Comparison of ENCODE assay signal across 9 mouse cellular contexts in the genomic region with DNA sequence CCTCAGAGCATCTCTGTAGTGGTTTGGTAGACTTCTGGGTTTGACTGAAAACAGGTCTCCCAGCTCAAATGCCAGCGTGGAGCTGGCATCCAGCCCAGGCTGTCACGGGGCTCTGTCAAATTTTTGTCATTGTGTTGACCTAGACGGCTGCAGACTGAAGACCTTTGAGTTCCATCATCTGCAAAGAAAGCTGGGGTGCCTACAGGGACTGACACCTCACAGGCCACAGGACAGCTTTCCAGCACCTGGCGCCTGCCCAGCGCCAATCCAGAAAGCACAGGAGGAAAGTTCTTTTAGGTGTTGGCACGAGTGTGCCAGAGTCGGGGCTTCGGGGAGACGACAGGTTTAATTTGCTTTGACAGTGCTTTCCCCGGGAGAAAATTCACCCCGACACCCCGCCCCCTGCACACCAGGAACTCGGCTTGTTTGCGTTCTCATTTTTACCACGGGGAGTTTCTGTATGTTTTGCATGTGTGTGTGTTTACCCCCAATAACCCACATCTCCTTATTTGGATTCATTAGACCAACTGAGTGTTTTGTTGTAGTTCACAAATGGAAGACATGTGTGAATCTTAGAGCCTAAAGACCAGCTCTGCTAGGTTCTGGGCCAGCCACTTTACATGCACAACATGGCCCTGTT.
DNase-seq lines count a peak whose midpoint lies in the region; ATAC-seq lines count a peak whose summit lies in the region.
"Had no signal": no experiment of that assay in that cellular context is flagged by ENCODE, and none has a peak within 500 bp of the region (broad histone marks: within the 10 kb centered on the region; RNA-seq: fewer than 3 reads in every experiment).

No protein-coding gene starts in this region.

- ATAC-seq in embryonic facial prominence, embryonic 12.5 days (ENCODE audit: insufficient number of reproducible peaks, insufficient read depth, low FRiP score, low TSS enrichment), result peak; percentile 12; the same call in 1 of the 2 replicates
- no peak for ATAC-seq in kidney, embryonic 16.5 days (ENCODE audit: low FRiP score, low TSS enrichment)
- no peak for ATAC-seq in intestine, embryonic 15.5 days

- WGBS in embryonic facial prominence, embryonic 12.5 days, result 57% methylated on average over 15 of the region's 15 CpGs
- WGBS in embryonic facial prominence, embryonic 10.5 days, result 75% methylated on average over 15 of the region's 15 CpGs
- 71% methylated on average over 15 of the region's 15 CpGs for WGBS in kidney, embryonic 16.5 days
- 69% methylated on average over 15 of the region's 15 CpGs for WGBS in intestine, embryonic 15.5 days

- 0 out of 2 replicates have a peak, but pooled peaks cover 3% of the 10 kb centered on the region for H3K9me3 ChIP-seq in embryonic facial prominence, embryonic 12.5 days
- H3K9me3 ChIP-seq in embryonic facial prominence, embryonic 10.5 days, result peaks cover 11% of the 10 kb centered on the region; the same call in 1 of the 2 replicates
- H3K9me3 ChIP-seq in kidney, embryonic 16.5 days (ENCODE audit: low read length), result peaks cover 7% of the 10 kb centered on the region
- H3K9me3 ChIP-seq in intestine, embryonic 15.5 days, result no peaks in the 10 kb centered on the region

- H3K4me3 ChIP-seq in embryonic facial prominence, embryonic 12.5 days, result no peak overlapping the region
- H3K4me3 ChIP-seq in embryonic facial prominence, embryonic 10.5 days, result no peak overlapping the region
- no peak overlapping the region for H3K4me3 ChIP-seq in kidney, embryonic 16.5 days (ENCODE audit: low read length)
- H3K4me3 ChIP-seq in intestine, embryonic 15.5 days (replicated peaks), result no peak overlapping the region

- H3K27ac ChIP-seq in embryonic facial prominence, embryonic 12.5 days, result peak overlapping the region; percentile 61
- no peak overlapping the region for H3K27ac ChIP-seq in embryonic facial prominence, embryonic 10.5 days (replicated peaks)
- H3K27ac ChIP-seq in kidney, embryonic 16.5 days (ENCODE audit: low read length), result no peak overlapping the region
- H3K27ac ChIP-seq in intestine, embryonic 15.5 days, result no peak overlapping the region

- H3K36me3 ChIP-seq in embryonic facial prominence, embryonic 12.5 days, result peaks cover 15% of the 10 kb centered on the region; the same call in 1 of the 2 replicates
- peaks cover 60% of the 10 kb centered on the region for H3K36me3 ChIP-seq in embryonic facial prominence, embryonic 10.5 days (replicated peaks)
- H3K36me3 ChIP-seq in kidney, embryonic 16.5 days (ENCODE audit: insufficient read depth, low read length), result peaks cover 13% of the 10 kb centered on the region; the same call in 1 of the 2 replicates
- H3K36me3 ChIP-seq in intestine, embryonic 15.5 days, result no peaks in the 10 kb centered on the region

- no peaks in the 10 kb centered on the region for H3K27me3 ChIP-seq in embryonic facial prominence, embryonic 12.5 days
- no peaks in the 10 kb centered on the region for H3K27me3 ChIP-seq in embryonic facial prominence, embryonic 10.5 days (replicated peaks; ENCODE audit: low read depth, poor library complexity, severe bottlenecking)
- H3K27me3 ChIP-seq in kidney, embryonic 16.5 days (ENCODE audit: insufficient read depth, low read length), result no peaks in the 10 kb centered on the region
- H3K27me3 ChIP-seq in intestine, embryonic 15.5 days (replicated peaks), result no peaks in the 10 kb centered on the region

- no peak for DNase-seq in embryonic facial prominence, embryonic 10.5 days (ENCODE audit: low spot score)
- DNase-seq in kidney, adult 18-20 months, result peak; percentile 43
- DNase-seq in adrenal gland, postnatal 10 days, result peak; percentile 74
- DNase-seq in kidney, postnatal 10 days, result peak; percentile 56
- no peak for DNase-seq in ovary, postnatal 10 days (ENCODE audit: low spot score)
- DNase-seq: lung, postnatal 14 days had no signal

- no peak overlapping the region for H3K4me2 ChIP-seq in embryonic facial prominence, embryonic 12.5 days (replicated peaks)
- no peak overlapping the region for H3K4me2 ChIP-seq in kidney, embryonic 16.5 days (replicated peaks; ENCODE audit: low read depth, low read length)
- H3K4me2 ChIP-seq in intestine, embryonic 15.5 days (replicated peaks), result no peak overlapping the region

- peaks cover 25% of the 10 kb centered on the region for H3K4me1 ChIP-seq in embryonic facial prominence, embryonic 12.5 days
- peaks cover 17% of the 10 kb centered on the region for H3K4me1 ChIP-seq in embryonic facial prominence, embryonic 10.5 days
- H3K4me1 ChIP-seq in kidney, embryonic 16.5 days (ENCODE audit: insufficient read depth, low read length), result no peaks in the 10 kb centered on the region
- H3K4me1 ChIP-seq in intestine, embryonic 15.5 days (replicated peaks), result 0 out of 2 replicates have a peak, but pooled peaks cover 4% of the 10 kb centered on the region

- no peak overlapping the region for H3K9ac ChIP-seq in embryonic facial prominence, embryonic 12.5 days
- no peak overlapping the region for H3K9ac ChIP-seq in kidney, embryonic 16.5 days (replicated peaks; ENCODE audit: low read length)
- no peak overlapping the region for H3K9ac ChIP-seq in intestine, embryonic 15.5 days

Comparison
In these comparisons a context has a peak if more than half of its experiments do, and no peak if none do; other contexts are left out.
1. DNase-seq: peak in kidney, adult 18-20 months (single experiment), adrenal gland, postnatal 10 days (single experiment) and kidney, postnatal 10 days (single experiment); none in embryonic facial prominence, embryonic 10.5 days (single experiment) and ovary, postnatal 10 days (single experiment).